Mouse (Mus musculus) small intestine, adult 2 months (tissue): ENCODE measurements around the gene Usp50.

Source experiments
- CTCF ChIP-seq: fragments of 200-500 bp; IDR thresholded peaks from 2 replicates; pipeline ENCODE4 v1.5.1; 2012; ENCODE audit warnings: low read depth, mild to moderate bottlenecking, control low read depth, inconsistent platforms, low read length, moderate library complexity, mixed read lengths; ENCODE audit not compliant: insufficient replicate concordance, insufficient read length; ENCODE audit errors: extremely low read depth
- POLR2A ChIP-seq: fragments of 200-500 bp; IDR thresholded peaks from 2 replicates; pipeline ENCODE4 v1.6.1; 2012; ENCODE audit warnings: low read depth, mild to moderate bottlenecking, control low read depth, inconsistent platforms, low read length, moderate library complexity

- no peak for TF ChIP-seq CTCF
- TF ChIP-seq POLR2A = peak; percentile 77
Measured at GRCm38 (mm10) chr2:126706759-126707437, 76.4 kb downstream of the Usp50 start, which contains the start of gene Usp8.
